Mouse (Mus musculus): ENCODE data around the gene Cacna1e. TPM values are rescaled to one million over a fixed set of nuclear protein-coding genes. Genes with fewer than 3 reads are reported as not detected.
A peak's percentile ranks its signal among the peaks of the same experiment; 100 is the strongest.

The Cacna1e gene
- 100 to 1,000 TPM; 134 to 151 TPM for total RNA-seq (2021)
- long read RNA-seq, partial matches to known transcripts: 1 of 8 reads
- long read RNA-seq, other reads (novel, unspliced or antisense): 7 of 8 reads

GRCm38 (mm10) chr1:154884275-154885206 is at the start of gene Cacna1e:
Gene Cacna1e (minus strand): TSS chr1:154884501.
- peak; percentile 29 to 46 for DNase-seq (ENCODE audit: low spot score in 2 of 2)

GRCm38 (mm10) chr1:154918406-154918805 is 34.1 kb upstream of the Cacna1e start:
- no peak for DNase-seq (ENCODE audit: low spot score in 2 of 2)

DNA sequence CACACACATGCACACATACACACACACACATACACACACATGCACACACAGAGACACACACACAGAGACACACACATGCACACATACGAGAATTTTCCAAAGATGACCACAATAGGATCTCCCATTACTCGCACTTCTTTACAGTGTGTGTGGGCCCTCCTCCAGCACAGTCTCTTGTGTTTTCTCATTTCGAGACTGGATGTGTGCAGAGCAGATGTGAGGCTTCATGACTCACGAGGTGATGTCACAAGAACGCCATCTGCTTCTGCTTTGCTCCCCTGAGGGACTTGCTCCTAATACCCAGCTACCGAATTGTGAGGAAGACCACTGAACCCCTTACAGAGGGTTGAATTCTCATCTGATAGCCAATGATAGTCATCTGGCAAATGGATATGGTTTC is 33.1 kb upstream of the Cacna1e start:
- no peak for DNase-seq (ENCODE audit: low spot score in 2 of 2)

DNA sequence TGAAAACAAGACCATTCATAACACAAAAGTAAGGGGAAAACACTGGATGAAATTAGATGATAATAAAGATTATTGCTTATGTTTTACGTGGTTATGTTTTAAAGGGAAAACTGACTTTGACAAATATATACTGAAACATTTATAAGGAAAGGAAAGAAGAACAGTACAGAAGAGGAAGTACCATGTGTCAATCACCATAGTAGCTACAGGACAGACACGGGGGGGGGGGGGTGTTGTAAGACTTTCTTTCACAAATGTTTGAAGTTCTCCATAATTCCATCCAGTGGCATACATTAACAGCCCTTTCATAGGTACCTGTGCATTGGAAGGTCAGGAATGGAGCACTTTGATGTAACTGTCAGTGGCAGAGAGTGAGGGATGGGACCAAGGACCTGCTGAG is 25.3 kb upstream of the Cacna1e start:
- DNase-seq (ENCODE audit: low spot score in 2 of 2): no peak

GRCm38 (mm10) chr1:154897390-154897789 is 13.1 kb upstream of the Cacna1e start:
- no peak for DNase-seq (ENCODE audit: low spot score in 2 of 2)

- DNase-seq (ENCODE audit: low spot score in 2 of 2): no peak
These were observed 5.9 kb upstream of the Cacna1e start for GRCm38 (mm10) chr1:154890244-154890643.

GRCm38 (mm10) chr1:154888495-154888894 is 4.2 kb upstream of the Cacna1e start:
- peak; percentile 14 to 31 for DNase-seq (ENCODE audit: low spot score in 2 of 2)

GRCm38 (mm10) chr1:154888018-154888417 is 3.7 kb upstream of the Cacna1e start:
- DNase-seq (ENCODE audit: low spot score in 2 of 2): peak; percentile 18 to 37

DNA sequence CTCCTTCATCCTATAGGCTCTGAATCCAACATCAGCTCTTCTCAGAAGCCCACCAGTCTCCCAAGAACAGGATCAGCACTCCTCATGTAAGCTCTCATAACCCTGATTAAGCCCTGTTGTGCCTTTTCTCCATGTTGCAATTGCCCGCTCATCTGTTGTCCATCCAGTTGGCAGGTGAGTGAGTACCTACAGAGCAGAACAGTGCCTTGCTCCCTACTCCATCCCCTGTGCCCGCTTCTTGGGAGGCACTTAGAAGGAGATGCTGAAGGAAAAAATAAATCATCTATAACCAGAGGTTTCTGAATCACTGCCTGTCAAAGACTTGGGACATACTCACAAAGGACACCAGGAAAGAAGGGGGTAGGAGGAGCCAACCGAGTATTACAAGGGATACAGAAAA is 3.2 kb upstream of the Cacna1e start:
- no peak for DNase-seq (ENCODE audit: low spot score in 2 of 2)

GRCm38 (mm10) chr1:154886611-154887010 is 2.3 kb upstream of the Cacna1e start:
- DNase-seq (ENCODE audit: low spot score in 2 of 2): peak in 1 of 2 experiments; percentile 29

DNA sequence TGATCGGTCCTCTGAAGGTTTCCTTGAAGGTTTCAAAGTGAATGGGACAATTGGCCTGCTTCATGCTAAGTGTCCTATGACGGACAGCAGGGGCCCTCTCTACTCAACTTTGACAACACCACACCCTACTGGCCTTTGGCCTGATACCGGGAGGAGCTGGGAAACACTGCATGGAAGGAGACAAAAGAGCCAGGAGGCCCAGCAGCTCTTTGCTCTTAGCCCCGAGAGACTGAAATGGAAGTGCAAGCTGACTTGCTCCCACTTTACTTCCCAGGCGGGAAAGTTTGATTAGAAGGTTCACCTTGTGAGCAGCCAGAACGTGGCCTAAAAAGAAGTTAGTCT is 877 bp upstream of the Cacna1e start:
- DNase-seq (ENCODE audit: low spot score in 2 of 2): no peak

DNA sequence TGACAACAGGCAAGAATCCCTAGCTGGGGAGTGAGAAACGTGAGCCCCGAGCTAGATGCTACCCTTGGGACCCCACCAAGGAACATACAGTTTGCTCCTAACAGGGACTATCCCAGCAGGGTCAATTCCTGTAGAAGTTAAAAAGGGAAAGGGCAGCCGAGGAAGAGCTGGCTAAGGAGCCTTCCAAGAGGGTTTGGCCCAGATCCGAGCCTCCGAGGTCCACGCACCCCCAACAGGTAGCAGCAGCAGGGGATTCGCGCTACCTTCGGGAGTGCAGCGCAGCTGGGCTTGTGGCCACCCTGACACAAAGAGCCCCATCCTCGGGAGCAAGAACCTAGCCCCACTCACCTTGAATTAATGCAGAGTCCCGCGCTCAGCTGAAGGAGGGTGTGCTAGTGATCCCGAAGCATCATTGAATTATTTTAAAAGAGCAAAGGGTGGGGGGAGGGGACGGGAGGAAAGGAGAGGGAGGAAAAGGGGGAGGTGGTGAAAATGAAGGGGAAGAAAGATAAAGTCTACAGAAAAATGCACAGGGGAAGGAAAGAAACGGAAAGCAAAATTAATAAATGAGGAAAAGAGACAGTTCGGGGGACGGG is 607 bp downstream of the Cacna1e start:
- DNase-seq (ENCODE audit: low spot score in 2 of 2): no peak

DNA sequence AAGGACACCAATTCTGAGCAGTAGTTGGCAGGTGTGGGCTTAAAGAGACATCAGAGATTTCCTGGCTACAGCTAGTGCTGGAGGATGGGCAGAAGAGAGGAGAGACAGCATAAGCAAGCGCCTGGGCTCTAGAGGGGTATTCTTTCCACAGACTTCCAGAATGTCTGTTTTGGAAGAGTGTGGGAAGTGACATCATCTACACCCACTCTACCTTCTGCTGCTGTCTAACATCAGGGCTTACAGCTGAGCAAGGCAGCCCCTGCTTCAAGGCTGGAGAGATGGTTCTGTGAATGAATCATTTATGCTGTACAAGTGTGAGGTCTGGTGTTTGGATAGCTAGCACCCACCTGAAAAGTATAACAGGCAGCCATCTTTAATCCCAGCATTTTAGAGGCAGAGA is 18.3 kb downstream of the Cacna1e start:
- peak in 1 of 2 experiments; percentile 19 for DNase-seq (ENCODE audit: low spot score in 2 of 2)

- DNase-seq (ENCODE audit: low spot score in 2 of 2): no peak
These were observed 22.9 kb downstream of the Cacna1e start for GRCm38 (mm10) chr1:154861416-154861815.

GRCm38 (mm10) chr1:154854564-154854963 is 29.7 kb downstream of the Cacna1e start:
- no peak for DNase-seq (ENCODE audit: low spot score in 2 of 2)

DNA sequence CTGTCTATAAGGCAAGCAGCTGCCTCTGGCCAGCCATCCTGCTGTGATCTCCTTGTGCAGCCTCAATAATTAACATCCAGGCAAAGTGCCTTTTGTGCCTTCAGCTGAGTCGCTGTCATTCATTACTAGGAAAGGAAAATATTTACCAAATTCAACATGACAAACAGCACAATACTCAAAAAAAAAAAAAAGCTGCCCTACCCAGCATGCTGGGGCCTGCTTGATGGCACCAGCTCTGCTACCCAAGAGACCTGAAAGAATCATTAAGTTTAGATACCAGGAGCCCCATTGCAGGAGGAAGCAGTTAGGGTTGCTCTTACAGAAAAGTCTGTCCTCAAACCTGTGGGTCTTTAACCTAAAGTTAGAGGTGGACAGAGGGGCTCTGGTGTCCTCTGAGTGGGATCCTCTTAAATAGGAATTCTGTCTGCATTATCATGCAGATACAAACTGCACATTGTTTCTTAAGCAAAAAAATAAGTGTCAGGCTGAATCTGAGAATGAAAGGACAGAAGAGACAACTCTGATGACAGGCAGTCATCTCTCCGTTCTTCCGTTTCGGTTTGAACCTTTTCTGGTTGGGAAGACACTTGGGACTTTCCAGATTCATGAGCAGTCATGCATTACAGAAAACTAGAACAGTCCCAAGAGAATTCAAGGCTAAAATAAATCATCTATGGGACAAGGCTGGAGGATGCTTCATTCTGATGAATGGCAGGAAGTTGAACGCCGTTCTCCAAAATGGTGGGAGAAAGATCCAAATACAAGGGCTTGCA is 33.6 kb downstream of the Cacna1e start:
- no peak for DNase-seq (ENCODE audit: low spot score in 2 of 2)

GRCm38 (mm10) chr1:154848683-154849579 is 35.4 kb downstream of the Cacna1e start:
- no peak for DNase-seq (ENCODE audit: low spot score in 2 of 2)

- DNase-seq (ENCODE audit: low spot score in 2 of 2): no peak
These were observed 37.4 kb downstream of the Cacna1e start for GRCm38 (mm10) chr1:154846900-154847299.

DNA sequence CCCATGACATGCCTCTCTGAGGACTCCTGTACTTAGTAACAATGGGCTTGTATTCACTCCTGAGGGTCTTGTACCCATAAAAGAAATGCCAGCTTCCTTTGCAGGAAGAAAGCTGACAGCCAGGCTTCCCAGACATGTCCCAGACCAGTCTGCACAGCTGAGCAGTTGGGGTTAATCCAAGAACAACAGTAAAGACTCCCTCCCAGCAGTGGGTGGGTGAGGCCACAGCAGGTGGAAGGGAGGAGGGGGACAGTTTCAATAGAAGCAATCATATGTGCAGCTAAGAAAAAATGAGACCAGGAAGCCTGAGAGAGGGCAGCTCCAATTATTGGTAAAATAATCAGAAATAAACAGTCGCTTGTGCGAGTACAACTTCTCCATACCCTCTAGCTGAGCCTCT is 40.9 kb downstream of the Cacna1e start:
- no peak for DNase-seq (ENCODE audit: low spot score in 2 of 2)

- DNase-seq (ENCODE audit: low spot score in 2 of 2): no peak
These were observed 42.0 kb downstream of the Cacna1e start for GRCm38 (mm10) chr1:154842336-154842735.
